Mouse (Mus musculus): ENCODE measurements around the gene Laptm4a.

DNA sequence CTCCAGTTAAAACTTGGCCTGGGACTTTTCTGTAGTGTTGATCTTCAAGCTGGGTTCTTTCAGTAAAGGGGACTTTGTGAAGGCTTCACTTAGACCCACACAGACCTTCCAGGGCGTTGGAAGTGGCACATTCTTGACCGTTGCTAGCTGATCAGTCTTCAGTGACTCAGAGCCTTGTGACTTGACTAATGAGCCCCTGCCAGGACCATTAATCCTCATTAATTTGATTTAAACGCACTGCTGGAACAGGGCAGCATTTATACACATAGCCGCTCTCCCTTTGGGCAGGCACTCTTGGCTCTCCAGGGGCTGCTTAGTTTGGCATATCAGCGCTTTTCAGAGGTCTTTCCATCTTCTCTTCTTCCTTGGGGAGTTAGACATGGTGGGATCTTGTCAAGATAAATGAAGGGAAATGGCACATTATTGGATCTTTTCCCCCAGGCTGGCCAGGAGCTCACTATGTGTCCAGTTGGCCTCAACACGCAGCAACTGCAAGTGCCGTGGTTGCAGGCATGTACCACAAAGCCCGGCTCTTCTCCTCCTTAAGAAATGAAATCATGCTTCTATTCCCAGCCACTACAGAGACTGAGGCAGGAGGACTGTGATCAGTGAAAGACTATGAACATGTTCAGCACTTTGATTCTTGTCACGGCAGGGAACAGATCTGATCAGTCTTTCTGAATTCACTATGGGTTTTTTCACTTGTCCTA lies 40.3 kb downstream of the Laptm4a start:
- TF ChIP-seq POLR2AphosphoS2 (IDR thresholded peaks at IDR 0.05; ENCODE audit: insufficient read length, low read depth) (no peak), POLR2A (IDR thresholded peaks at IDR 0.05; ENCODE audit: insufficient read length, low read depth) (no peak), SRF (IDR thresholded peaks at IDR 0.05; ENCODE audit: control insufficient read depth, insufficient read length, low read depth) (no peak), USF1 (IDR thresholded peaks at IDR 0.05; ENCODE audit: low read depth) (no peak), E2F4 (IDR thresholded peaks at IDR 0.05; ENCODE audit: insufficient read depth) (no peak), MAX (IDR thresholded peaks at IDR 0.05; ENCODE audit: low read depth) (no peak)
